Mouse (Mus musculus) limb, embryonic 15.5 days (tissue): ENCODE results near the gene Vwa5b1. TPM values are rescaled to one million over a fixed set of nuclear protein-coding genes. Genes with fewer than 3 reads are reported as not detected.

Source experiments
- ATAC-seq: fragments of 200-750 bp; cut with Nextera tagmentation; 2 replicates; pipeline ENCODE4 v1.8.0; 2017; ENCODE audit warnings: low read depth, moderate TSS enrichment; ENCODE audit not compliant: insufficient number of reproducible peaks, low FRiP score, low TSS enrichment
- H3K27ac ChIP-seq: fragments of 300-500 bp; sonication (generic); 2 replicates; pipeline ENCODE4 v1.5.1; 2015; ENCODE audit warnings: moderate library complexity, mild to moderate bottlenecking, inconsistent platforms
- H3K27me3 ChIP-seq: fragments of 300-500 bp; sonication (generic); 2 replicates; pipeline ENCODE4 v1.6.1; 2015; ENCODE audit warnings: inconsistent platforms
- H3K36me3 ChIP-seq: fragments of 300-500 bp; sonication (generic); 2 replicates; pipeline ENCODE4 v1.6.1; 2015; ENCODE audit warnings: inconsistent platforms
- H3K4me1 ChIP-seq: fragments of 300-500 bp; sonication (generic); 2 replicates; pipeline ENCODE4 v1.6.1; 2015; ENCODE audit warnings: inconsistent platforms
- H3K4me2 ChIP-seq: fragments of 300-500 bp; sonication (generic); 2 replicates; pipeline ENCODE4 v1.6.1; 2015; ENCODE audit warnings: mild to moderate bottlenecking, inconsistent platforms
- H3K4me3 ChIP-seq: fragments of 300-500 bp; sonication (generic); 2 replicates; pipeline ENCODE4 v1.5.1; 2015; ENCODE audit warnings: mild to moderate bottlenecking, inconsistent platforms
- H3K9ac ChIP-seq: fragments of 300-500 bp; sonication (generic); 2 replicates; pipeline ENCODE4 v1.6.1; 2015; ENCODE audit warnings: inconsistent platforms
- H3K9me3 ChIP-seq: fragments of 300-500 bp; sonication (generic); 2 replicates; pipeline ENCODE4 v1.6.1; 2016; ENCODE audit warnings: inconsistent platforms
- WGBS: fragments of 180-500 bp; shearing (Covaris S2); methylation state at CpG from one replicate; pipeline ENCODE4 v1.1.7; 2015; 5-methylcytosine and 5-hydroxymethylcytosine counted together
- polyA plus RNA-seq: library from polyadenylated mRNA; unstranded; fragments of >200 nt; fragmentation: Nextera tagmentation; extraction: Ambion mirVana; gene quantifications from 2 replicates; pipeline ENCODE4 v1.2.1, GENCODE M21; 2015

The Vwa5b1 gene
- polyA plus RNA-seq, 1 experiment from 2014 or later = 0.08 TPM

GRCm38 (mm10) chr4:138648096-138648635 lies 12.5 kb upstream of the Vwa5b1 start:
- Histone ChIP-seq H3K9me3 (no peaks in the 10 kb centered on the region), H3K4me2 (no peak overlapping the region), H3K27me3 (no peaks in the 10 kb centered on the region), H3K9ac (no peak overlapping the region), H3K36me3 (no peaks in the 10 kb centered on the region), H3K4me3 (no peak overlapping the region), H3K27ac (no peak overlapping the region), H3K4me1 (no peaks in the 10 kb centered on the region)
- no peak; the same call in 1 of the 2 replicates for ATAC-seq
- 77% methylated on average over 3 of the region's 3 CpGs for WGBS

GRCm38 (mm10) chr4:138642272-138642671 lies 6.6 kb upstream of the Vwa5b1 start:
- Histone ChIP-seq H3K4me2 (no peak overlapping the region), H3K4me3 (no peak overlapping the region), H3K4me1 (no peaks in the 10 kb centered on the region), H3K27ac (no peak overlapping the region), H3K27me3 (no peaks in the 10 kb centered on the region), H3K9ac (no peak overlapping the region), H3K36me3 (no peaks in the 10 kb centered on the region), H3K9me3 (no peaks in the 10 kb centered on the region)
- no peak for ATAC-seq
- WGBS = 16% methylated on average over 4 of the region's 4 CpGs

GRCm38 (mm10) chr4:138636146-138636511 lies 445 bp upstream of the Vwa5b1 start:
- H3K4me3 ChIP-seq = no peak overlapping the region
- WGBS = 48% methylated on average over 4 of the region's 4 CpGs
- no peaks in the 10 kb centered on the region for H3K9me3 ChIP-seq

GRCm38 (mm10) chr4:138628256-138628655 lies 7.4 kb downstream of the Vwa5b1 start:
- 60% methylated on average over 5 of the region's 5 CpGs for WGBS
- Histone ChIP-seq H3K4me2 (no peak overlapping the region), H3K9ac (no peak overlapping the region), H3K27me3 (no peaks in the 10 kb centered on the region), H3K9me3 (no peaks in the 10 kb centered on the region), H3K4me1 (no peaks in the 10 kb centered on the region; the same call in 1 of the 2 replicates), H3K27ac (no peak overlapping the region), H3K36me3 (no peaks in the 10 kb centered on the region), H3K4me3 (no peak overlapping the region)
- ATAC-seq = no peak

More at GRCm38 (mm10) chr4:138636146-138636511, 445 bp upstream of the Vwa5b1 start:
- Histone ChIP-seq H3K36me3 (no peaks in the 10 kb centered on the region), H3K27me3 (no peaks in the 10 kb centered on the region), H3K4me1 (no peaks in the 10 kb centered on the region), H3K4me2 (no peak overlapping the region), H3K27ac (no peak overlapping the region), H3K9ac (no peak overlapping the region)
- ATAC-seq = no peak

- H3K4me3 ChIP-seq = no peak overlapping the region
- H3K27me3 ChIP-seq = no peaks in the 10 kb centered on the region
- no peak overlapping the region for H3K4me2 ChIP-seq
- H3K9ac ChIP-seq = no peak overlapping the region
- no peaks in the 10 kb centered on the region for H3K9me3 ChIP-seq
- WGBS = 17% methylated on average over 8 of the region's 8 CpGs
- H3K27ac ChIP-seq = no peak overlapping the region
- H3K4me1 ChIP-seq = no peaks in the 10 kb centered on the region
- no peak for ATAC-seq
- no peaks in the 10 kb centered on the region for H3K36me3 ChIP-seq
Measured at GRCm38 (mm10) chr4:138614454-138614853, 21.2 kb downstream of the Vwa5b1 start.

- Histone ChIP-seq H3K9ac (no peak overlapping the region), H3K27me3 (no peaks in the 10 kb centered on the region), H3K27ac (no peak overlapping the region), H3K4me2 (no peak overlapping the region), H3K9me3 (no peaks in the 10 kb centered on the region), H3K4me3 (no peak overlapping the region), H3K4me1 (no peaks in the 10 kb centered on the region), H3K36me3 (no peaks in the 10 kb centered on the region)
- WGBS = 69% methylated on average over 9 of the region's 9 CpGs
- no peak for ATAC-seq
Measured at GRCm38 (mm10) chr4:138601926-138602325, 33.8 kb downstream of the Vwa5b1 start.

GRCm38 (mm10) chr4:138597904-138598347 lies 37.8 kb downstream of the Vwa5b1 start:
- Histone ChIP-seq H3K27ac (no peak overlapping the region), H3K4me2 (no peak overlapping the region), H3K27me3 (no peaks in the 10 kb centered on the region), H3K4me3 (no peak overlapping the region), H3K36me3 (no peaks in the 10 kb centered on the region), H3K9ac (no peak overlapping the region), H3K4me1 (no peaks in the 10 kb centered on the region), H3K9me3 (no peaks in the 10 kb centered on the region)
- no peak for ATAC-seq
- 11% methylated on average over 7 of the region's 7 CpGs for WGBS

GRCm38 (mm10) chr4:138596391-138597130 lies 39.1 kb downstream of the Vwa5b1 start:
- H3K4me2 ChIP-seq = no peak overlapping the region
- WGBS = 61% methylated on average over 12 of the region's 12 CpGs
- H3K27ac ChIP-seq = no peak overlapping the region
- no peaks in the 10 kb centered on the region for H3K4me1 ChIP-seq
- ATAC-seq = no peak
- no peak overlapping the region for H3K4me3 ChIP-seq
- no peaks in the 10 kb centered on the region for H3K27me3 ChIP-seq
- H3K9ac ChIP-seq = no peak overlapping the region
- H3K9me3 ChIP-seq = no peaks in the 10 kb centered on the region
- H3K36me3 ChIP-seq = no peaks in the 10 kb centered on the region

GRCm38 (mm10) chr4:138584946-138585345 lies 50.7 kb downstream of the Vwa5b1 start:
- Histone ChIP-seq H3K36me3 (no peaks in the 10 kb centered on the region), H3K4me3 (no peak overlapping the region), H3K9me3 (no peaks in the 10 kb centered on the region), H3K9ac (no peak overlapping the region), H3K4me2 (no peak overlapping the region), H3K4me1 (no peaks in the 10 kb centered on the region), H3K27me3 (0 out of 2 replicates have a peak, but pooled peaks cover 4% of the 10 kb centered on the region), H3K27ac (no peak overlapping the region)
- ATAC-seq = no peak

- Histone ChIP-seq H3K9me3 (no peaks in the 10 kb centered on the region), H3K27ac (no peak overlapping the region), H3K4me2 (no peak overlapping the region), H3K4me1 (no peaks in the 10 kb centered on the region), H3K4me3 (no peak overlapping the region), H3K9ac (no peak overlapping the region), H3K27me3 (0 out of 2 replicates have a peak, but pooled peaks cover 4% of the 10 kb centered on the region), H3K36me3 (no peaks in the 10 kb centered on the region)
- 72% methylated on average over 4 of the region's 4 CpGs for WGBS
- no peak for ATAC-seq
Measured at GRCm38 (mm10) chr4:138582446-138582845, 53.2 kb downstream of the Vwa5b1 start.

GRCm38 (mm10) chr4:138578406-138578805 lies 57.3 kb downstream of the Vwa5b1 start:
- no peaks in the 10 kb centered on the region for H3K36me3 ChIP-seq
- no peak overlapping the region for H3K4me2 ChIP-seq
- H3K4me1 ChIP-seq = no peaks in the 10 kb centered on the region
- H3K9me3 ChIP-seq = no peaks in the 10 kb centered on the region
- H3K27me3 ChIP-seq = no peaks in the 10 kb centered on the region
- no peak overlapping the region for H3K9ac ChIP-seq
- H3K4me3 ChIP-seq = no peak overlapping the region
- ATAC-seq = no peak
- WGBS = 68% methylated on average over 19 of the region's 19 CpGs
- no peak overlapping the region for H3K27ac ChIP-seq

- H3K9ac ChIP-seq = no peak overlapping the region
- H3K9me3 ChIP-seq = no peaks in the 10 kb centered on the region
- H3K27me3 ChIP-seq = no peaks in the 10 kb centered on the region
- no peak overlapping the region for H3K4me3 ChIP-seq
- H3K4me1 ChIP-seq = no peaks in the 10 kb centered on the region
- H3K36me3 ChIP-seq = no peaks in the 10 kb centered on the region
- no peak overlapping the region for H3K4me2 ChIP-seq
- ATAC-seq = no peak
- no peak overlapping the region for H3K27ac ChIP-seq
- 85% methylated on average over 3 of the region's 4 CpGs for WGBS
Measured at GRCm38 (mm10) chr4:138576661-138577060, 59.0 kb downstream of the Vwa5b1 start.
